Mouse (Mus musculus): ENCODE measurements around the gene Jade3.
"Not testable (repeated sequence)": the region's sequence is repeated elsewhere in the genome, so short reads cannot be mapped to it uniquely, and the experiment has no call there.

Jade3 gene

DNA sequence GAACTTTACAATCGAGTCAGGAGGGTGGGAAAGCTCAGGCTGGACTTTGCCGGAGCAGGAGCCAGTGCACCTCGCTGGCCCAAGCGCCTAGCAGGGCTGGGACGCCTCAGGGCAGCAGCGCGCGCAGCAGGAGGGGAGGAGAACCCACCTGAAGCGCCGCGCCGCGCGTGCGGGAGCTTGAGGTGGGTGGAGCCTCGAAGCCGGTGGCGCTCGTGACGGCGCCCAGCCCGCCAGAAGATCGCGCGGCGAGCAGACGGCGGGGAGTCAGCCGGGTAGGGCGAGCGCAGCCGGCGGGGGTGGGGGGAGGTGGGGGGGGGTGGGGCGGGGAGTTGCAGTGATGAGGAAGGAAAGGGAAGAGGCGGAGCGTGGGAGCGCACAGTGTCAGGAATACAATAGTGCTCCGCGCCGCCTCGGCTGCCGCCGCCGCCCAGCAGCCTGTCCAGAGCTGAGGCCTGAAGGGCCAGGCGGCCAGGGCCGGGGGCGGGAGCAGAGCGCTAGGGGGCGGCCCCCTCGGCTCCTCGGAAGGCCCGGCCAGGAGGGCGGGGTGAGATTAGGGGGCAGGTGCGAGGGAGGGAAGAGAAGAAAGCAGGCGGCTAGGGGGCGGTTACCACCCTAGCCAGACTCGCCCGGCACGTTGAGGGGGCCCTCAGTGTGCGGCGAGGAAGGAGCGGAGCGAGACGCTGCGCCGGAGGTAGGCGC is at the start of gene Jade3:
Gene Jade3, plus strand, starts transcription at position 549 of the 699 bp plus-strand sequence.
- DNase-seq = peak; percentile 72 to 74

DNA sequence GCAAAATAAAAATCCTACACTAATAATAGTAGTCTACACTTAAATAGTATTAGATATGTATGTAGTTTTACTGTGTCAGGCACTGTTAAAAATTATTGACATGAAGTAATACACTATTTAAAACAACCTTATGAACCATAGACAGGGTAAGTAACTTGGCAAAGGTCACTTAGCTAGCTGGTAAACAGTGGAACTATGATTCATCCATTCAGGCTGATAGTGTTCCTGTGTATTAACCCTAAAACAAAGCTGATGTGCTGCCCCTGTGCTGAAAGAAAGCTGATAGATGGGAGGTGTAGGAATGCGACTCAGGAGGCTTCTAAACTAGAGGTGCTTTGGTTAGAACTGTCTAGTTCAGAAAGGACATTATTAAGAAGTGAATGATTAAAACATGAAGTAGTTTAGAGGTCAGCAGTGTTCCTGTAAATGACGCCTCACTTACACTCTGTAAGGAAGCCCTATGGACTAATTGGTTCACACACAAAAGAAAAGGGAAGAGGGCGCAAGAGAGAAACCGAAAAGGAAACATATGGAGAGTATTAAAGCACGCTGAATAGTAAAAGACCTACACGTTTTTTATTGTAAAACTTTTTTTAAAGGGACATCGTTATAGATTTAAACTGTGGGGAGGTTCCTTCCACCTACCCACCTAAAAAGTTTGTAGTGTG is 46.0 kb upstream of the Jade3 start:
- DNase-seq = no peak

DNA sequence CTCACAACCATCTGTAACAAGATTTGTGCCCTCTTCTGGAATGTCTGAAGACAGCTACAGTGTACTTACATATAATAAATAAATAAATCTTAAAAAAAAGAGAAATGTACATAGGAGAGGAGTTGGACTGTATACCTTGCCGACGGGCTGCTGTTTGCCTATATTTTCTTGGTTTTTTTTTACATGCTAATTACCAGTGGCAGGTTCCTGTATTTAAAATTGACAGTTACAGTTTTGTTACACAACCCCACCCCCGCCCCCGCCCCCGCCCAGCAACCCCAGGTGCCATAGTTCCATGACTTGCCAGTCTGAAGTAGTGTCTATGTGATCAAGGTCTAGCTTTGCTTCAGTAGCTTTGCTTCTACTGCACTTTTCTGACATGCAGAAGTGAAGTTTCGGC is 43.2 kb upstream of the Jade3 start:
- DNase-seq = no peak

DNA sequence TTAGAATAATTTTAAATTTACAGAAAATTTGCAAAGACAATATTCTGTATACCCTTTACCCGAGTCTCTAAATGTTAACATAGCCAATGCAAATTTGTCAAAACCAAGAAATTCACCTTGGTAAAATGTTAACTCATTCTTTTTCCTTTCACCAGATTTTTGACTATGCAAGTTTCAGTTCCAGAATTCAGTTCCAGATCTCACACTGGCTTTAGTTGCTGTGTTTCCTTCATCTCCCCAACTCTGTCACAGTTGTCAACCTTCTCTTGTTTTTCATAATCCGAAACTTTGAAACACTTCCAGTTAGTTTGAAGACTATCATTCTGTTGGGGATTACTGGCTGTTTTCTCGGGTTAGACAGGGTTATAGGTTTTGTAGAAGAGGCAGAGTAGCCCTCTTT is 38.5 kb upstream of the Jade3 start:
- no peak for DNase-seq

DNA sequence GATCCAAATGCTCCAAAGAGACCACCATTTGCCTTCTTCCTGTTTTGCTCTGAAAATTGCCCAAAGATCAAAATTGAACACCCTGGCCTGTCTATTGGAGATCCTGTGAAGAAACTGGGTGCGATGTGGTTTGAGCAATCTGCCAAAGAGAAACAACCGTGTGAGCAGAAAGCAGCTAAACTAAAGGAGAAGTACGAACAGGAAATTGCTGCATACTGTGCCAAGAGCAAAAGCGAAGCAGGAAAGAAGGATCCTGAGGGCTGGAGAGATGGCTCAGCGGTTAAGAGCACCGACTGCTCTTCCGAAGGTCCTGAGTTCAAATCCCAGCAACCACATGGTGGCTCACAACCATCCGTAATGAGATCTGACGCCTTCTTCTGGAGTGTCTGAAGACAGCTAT is 33.5 kb upstream of the Jade3 start:
- not testable (repeated sequence) for DNase-seq

DNA sequence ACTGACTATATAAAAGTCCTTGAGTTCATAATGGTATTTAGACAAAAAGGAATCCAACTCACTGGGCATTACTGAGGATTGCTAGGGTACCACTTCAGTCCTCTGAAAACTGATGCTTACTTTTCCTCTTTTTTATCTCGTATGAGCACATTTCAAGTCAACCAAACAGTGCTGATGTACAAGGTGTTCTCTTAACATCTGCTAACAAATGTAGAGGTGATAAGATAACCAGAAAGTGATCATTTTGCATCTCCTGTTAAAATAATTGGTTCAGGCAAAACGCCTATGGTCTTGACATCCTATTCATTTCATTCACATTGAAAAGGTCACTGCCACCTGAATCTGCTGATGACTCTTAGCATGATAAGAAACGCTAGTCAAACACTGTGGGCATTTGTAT is 32.5 kb upstream of the Jade3 start:
- DNase-seq = no peak

DNA sequence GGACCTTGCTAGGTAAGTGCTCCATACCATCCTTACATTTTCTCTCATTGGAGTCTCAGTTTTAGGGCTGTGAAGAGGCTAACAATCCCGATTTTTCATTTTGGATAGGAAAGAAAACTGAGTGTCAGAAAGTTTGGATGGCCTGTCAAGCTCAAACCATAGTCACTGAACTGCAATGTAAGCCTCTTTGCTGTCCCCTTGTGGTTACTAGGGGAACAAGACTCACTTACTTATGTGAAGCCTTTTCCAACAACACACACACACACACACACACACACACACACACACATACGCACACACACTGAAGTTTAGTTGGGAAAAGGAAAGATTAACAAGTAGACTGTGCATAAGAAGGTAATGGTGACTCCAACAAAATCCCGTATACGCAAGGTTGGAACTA is 21.4 kb upstream of the Jade3 start:
- no peak for DNase-seq

DNA sequence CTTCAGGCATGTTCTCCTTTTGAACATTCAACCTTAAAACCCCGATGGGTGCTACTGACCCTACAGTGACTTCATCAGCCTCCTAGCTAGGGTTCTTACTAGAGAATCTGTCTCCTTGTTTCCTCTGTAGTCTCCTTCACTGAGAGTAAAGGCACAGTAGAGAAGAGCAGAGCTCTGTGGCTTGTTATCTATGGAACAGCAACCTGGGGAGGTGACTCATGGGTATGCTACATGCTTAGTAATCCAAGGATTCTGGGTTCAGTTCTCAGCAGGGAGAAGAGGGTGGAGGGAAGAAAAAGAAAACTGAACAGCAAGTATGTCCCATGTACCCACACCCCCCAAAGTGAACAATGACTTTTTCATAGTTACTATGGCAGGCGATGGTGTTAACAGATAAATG is 18.6 kb upstream of the Jade3 start:
- DNase-seq = no peak

DNA sequence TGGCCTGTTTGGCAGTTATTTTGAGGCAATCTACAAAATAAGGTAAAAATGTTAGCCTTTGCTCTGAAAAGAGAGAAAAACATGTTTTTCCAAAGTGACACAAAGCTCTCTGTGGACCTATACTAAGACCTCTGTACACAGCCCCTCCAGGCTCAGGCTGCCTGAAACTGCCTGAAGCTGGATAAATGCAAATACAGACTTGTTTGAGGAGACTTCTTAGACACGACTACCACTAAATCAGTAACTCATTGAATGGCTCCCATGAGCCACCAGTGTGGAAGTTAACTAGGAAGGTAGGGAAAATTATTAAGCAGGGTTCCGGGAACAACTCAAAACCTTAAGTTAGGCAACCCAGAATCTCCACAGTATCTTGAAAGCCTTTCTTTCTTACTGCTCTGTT is 17.8 kb upstream of the Jade3 start:
- no peak for DNase-seq

DNA sequence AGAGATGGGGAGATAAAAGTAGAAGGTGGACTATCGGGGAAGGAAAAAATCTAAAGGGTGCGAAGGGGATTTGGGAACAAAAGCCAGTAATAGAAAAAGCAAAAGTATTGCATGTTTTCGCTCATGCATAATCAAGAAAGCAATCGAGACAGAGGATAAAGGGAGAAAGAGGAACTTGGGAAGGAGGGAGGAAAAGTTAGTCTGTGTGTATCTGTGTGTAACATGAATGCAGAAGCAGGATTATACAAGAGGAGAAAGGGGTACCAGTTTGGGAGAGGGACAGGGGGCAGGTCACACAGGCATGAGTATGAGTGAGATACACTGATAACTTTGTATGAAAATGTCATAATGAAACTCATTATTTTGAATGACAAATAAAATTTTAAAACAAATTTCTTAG is 14.1 kb upstream of the Jade3 start:
- no peak for DNase-seq

DNA sequence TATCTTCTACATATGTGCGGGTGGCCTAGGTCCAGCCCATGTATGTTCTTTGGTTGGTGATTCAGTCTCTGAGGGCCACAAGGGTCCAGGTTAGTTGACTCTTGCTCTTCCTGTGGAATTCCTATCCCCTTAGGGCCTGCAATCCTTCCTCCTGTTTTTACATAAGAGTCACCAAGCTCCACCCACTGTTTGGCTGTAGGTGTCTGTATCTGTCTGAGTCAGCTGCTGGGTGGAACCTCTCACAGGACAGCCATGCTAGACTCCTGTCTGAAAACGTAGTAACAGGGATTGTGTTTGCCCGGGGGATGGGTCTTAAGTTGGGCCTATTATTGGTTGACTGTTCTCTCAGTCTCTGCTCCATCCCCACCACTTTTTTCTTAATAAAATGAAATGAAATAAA is 13.3 kb upstream of the Jade3 start:
- no peak for DNase-seq

DNA sequence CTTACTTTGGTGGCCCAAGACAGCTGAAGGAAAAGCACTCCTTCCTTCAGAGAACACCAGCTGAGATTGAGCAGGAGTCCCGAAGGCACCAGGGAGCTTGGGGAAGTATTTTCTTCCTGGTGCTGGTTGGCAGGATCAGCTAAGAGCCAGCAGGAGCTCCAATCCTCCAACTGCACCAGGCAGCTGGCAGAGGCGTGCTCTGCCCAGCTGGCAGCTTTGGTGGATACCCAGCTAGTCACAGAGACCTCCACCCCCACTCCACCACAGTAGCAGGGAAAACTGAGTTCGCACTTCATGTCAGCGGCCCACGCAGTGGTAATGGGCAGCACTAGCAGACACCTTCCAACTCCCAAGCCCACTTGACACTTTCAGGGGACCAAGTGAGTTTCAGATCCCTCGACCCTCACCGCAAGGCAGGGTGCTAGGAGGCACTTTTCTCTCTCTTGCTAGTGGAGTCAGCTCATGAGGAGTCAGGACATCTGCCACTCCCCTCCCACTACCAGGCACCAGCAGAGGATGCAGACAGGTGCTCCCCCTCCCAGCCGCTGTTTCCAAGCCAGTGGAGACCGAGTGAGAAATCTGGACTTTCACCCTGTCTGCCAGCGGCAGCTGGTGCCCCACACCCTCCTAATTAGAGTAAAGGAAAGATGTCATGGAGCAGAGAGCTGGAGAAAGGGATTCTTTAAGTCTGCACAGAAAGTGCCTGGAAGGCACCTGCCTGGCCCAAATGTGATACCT is 10.4 kb upstream of the Jade3 start:
- no peak for DNase-seq

DNA sequence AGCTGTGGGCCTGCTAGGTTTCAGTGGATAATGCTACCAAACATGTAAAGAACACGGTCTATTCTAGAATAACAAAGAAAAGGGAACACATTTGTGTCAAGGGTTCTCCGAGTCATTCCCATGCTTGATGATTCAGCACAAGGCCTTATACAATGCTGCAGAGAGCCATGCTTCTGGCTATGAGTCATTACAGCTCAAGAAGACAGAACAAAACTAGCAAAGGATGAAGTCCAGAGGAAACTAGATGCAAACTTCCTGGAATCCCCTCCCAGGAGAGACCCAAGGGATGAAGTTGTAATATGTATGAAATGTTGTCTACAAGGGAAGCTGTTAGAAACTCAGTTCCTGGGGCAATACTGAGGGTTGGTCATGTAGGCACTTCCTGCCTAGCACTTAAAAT is 7.0 kb upstream of the Jade3 start:
- DNase-seq = no peak

DNA sequence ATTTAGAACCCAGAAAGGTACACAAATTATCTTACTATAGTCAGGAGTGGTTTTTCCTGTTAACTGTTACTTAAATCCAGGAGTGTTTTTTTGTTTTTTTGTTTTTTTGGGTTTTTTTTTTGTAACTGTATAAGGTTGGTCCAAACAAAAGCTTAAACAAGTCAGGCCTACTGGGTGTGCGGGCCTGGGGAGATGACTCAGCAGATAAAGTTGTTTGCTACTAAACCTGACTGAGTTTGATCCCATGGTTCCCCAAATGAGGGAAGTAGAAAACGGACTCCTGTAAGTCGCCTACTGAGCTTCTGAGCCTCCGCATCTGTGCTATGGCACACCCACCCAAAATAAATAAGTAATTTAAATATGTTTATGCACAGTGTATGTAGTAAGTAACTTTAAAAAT is 6.0 kb upstream of the Jade3 start:
- DNase-seq = no peak

DNA sequence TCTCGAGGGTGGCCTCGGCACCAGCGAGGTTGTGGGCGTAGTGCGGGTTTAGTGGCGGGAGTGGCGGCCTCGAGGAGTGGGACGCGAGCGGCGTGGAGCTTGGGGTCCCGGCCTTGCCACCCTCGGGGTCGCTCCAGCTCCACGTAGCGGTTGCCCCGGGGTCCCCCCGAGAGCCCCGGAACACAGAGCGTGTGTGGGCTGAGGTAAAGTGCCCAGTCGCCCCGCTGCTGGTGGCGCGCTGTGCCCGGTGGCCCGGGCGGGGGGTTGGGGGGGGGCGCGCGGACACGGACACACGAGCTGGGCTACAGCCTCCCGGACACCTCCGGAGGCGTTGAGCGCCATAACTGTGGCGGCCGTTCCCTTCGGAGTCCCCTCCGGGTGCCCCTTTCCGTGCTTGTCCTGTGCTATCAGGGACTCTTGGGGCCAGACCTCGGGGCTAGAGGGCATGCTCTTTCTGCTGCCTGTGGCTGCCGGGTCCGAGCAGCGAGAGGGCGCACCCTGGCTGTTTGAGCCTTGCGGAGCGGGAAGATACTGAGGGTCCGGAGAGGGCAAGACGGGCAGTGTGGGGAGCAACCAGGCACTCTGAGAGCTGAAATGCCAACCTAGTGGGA is 456 bp downstream of the Jade3 start:
- DNase-seq = peak; percentile 15 to 18

DNA sequence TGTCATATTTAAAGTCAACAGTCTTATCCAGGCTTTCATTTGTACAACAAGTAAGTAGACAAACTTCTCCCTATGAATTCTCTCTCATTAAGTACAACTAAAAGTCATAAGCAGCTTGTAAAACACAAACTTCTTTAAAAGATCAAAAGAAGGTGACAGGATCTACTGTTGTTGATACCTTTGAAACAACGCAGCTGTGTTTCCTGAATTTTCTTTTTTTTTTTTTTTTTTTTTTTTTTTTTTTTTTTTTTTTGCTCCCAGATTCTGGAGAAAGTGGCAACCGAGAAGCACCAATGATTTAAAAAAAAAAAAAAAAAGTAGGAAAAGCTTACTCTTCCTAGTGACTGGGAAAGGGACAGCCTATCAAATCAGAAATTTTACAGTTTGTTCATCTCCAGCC is 57.7 kb downstream of the Jade3 start:
- DNase-seq = no peak

DNA sequence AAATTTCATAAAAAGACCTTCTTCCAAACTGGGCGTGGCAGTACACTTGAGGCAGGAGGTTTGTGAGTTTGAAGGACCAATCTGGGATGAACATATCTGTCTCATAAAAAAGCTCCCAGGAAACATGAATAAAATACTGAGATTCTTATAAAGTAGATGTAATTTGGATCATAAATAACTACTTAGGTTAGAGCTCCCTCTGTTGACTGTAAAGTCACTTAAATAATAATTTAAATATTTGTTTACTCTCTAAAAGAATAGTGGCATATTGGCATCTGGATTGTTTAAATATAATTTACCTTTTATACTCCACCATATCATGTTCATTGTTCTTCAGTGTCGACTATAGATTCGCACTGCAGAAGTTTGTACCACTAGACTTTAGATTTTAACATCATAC is 72.2 kb downstream of the Jade3 start:
- DNase-seq = no peak

DNA sequence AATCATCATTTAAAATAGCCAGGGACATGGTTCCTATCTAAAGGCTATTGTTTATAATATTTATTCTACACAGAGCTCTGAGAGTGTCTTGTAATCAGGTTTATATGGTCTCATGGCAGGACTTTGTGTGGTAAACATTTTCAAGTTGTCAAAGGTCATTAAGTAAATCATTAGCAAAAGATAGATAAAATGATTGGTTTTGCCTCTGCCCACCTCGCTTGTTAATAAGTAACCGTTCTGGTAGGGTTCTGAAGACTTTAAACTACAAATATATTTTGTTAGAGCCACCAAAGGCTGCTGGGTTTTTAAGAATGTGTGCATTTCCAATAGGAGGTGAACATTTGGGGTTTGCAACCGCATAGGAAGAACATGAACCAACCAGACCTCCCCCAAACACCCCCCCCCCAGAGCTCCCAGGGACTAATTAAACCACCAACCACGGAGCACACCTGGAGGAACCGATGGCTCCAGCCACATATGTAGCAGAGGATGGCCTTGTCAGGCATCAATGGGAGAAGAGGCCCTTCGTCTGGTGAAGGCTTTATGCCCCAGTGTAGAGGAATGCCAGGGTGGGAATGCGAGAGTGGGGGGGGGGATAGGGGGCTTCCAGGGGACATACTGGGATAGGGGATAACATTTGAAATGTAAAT is 94.9 kb downstream of the Jade3 start:
- no peak for DNase-seq

DNA sequence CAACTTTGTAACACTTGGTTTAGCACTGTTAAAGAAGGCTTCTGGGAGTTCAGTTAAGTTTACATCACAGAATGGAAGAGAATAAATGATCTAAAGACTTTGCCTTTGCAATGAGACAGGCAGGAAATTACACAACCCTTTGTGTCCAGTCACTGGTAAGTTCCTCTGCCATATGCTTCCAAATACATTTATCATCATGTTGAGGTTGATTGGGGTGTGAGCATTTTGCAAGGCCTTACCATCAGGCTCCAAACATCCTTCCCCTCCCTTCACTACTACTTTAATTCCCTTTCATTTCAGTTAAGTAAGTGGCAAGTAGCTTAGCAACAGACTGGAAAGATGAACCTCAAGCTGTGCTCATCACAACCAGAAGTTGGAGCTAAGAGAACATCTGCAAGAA is 96.1 kb downstream of the Jade3 start:
- no peak for DNase-seq

DNA sequence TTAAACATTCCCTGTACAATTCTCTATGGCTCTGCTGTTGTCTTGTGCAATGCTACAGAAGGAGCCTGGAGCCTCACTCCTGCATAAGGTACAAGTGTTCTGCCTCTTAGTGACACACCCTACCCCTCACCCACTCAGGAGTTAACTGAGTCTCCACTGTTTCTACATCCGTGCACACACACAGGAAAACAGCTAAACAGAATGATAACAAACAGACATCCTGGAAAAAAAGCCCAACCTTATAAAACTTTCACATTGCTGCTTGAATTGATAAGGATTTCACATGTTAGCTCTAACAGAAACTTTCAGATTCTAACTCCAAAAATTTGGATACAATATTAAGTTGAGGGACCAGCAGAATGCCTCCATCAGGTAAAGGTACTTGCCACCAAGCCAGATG is 107.1 kb downstream of the Jade3 start:
- DNase-seq = no peak

DNA sequence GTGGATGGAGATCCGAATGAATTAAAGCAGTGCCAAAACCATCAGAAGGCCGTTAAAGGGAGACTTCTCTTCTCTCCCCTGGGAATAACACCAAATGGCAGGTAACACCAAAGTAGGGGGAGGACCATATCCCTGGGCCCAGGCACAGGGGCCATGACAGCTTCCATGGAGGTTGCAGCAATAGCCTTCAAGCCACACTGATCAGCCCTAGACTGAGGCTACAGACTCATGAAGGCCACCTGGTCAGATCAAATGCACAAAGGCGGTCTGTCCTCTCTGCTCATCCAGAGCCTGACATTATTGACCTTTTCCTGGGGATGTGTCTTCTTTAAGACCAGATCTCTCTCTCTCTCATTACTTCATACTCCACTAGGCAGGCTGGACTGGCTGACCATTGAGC is 118.4 kb downstream of the Jade3 start:
- no peak for DNase-seq

DNA sequence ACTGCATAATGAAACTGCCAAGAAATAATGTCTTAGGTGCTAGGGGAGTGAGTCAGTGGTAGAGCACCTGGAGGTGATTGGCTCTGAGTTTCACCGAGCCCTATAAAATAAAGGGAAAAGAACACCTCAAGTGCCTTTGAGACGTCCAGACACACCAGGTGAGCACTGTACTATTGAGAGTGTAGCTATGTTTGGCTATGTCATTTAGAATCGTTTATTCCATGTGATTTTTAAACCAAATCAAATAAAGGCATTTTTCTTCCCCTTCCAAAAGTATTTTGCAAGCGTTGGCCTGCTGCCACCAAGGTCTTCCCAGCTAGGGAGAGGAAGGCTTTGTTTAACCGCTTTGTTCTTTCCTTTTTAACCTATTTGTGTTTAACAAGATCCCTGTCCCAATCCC is 122.1 kb downstream of the Jade3 start:
- DNase-seq = no peak
